Mouse (Mus musculus) CD4-positive, CD25-positive, alpha-beta regulatory T cell, adult 2 months (primary cell): ENCODE results near the gene Jak2.

Source experiments
- DNase-seq: peaks from one replicate; pipeline ENCODE4 v3.0.0-alpha.2; 2012; ENCODE audit warnings: low read depth, low spot score

The Jak2 gene

GRCm38 (mm10) chr19:29252831-29253545, 1.4 kb downstream of the Jak2 start:
- peak; percentile 59 for DNase-seq

GRCm38 (mm10) chr19:29253728-29254127, 2.1 kb downstream of the Jak2 start:
- DNase-seq = peak; percentile 92

GRCm38 (mm10) chr19:29254671-29255070, 3.0 kb downstream of the Jak2 start:
- DNase-seq = no peak

- DNase-seq = no peak
Measured at GRCm38 (mm10) chr19:29255327-29256027, 3.8 kb downstream of the Jak2 start.

- DNase-seq = peak; percentile 65
Measured at GRCm38 (mm10) chr19:29261638-29262037, 10.0 kb downstream of the Jak2 start.

GRCm38 (mm10) chr19:29263492-29263891, 11.9 kb downstream of the Jak2 start:
- DNase-seq = no peak

- DNase-seq = no peak
Measured at GRCm38 (mm10) chr19:29265538-29265937, 13.9 kb downstream of the Jak2 start.

GRCm38 (mm10) chr19:29267075-29267868, 15.6 kb downstream of the Jak2 start:
- DNase-seq = no peak

- DNase-seq = no peak
Measured at GRCm38 (mm10) chr19:29268788-29269321, 17.2 kb downstream of the Jak2 start.

- peak; percentile 54 for DNase-seq
Measured at GRCm38 (mm10) chr19:29270226-29270625, 18.6 kb downstream of the Jak2 start.

GRCm38 (mm10) chr19:29271147-29271578, 19.5 kb downstream of the Jak2 start:
- DNase-seq = peak; percentile 91

GRCm38 (mm10) chr19:29272011-29272809, 20.6 kb downstream of the Jak2 start:
- DNase-seq = peak; percentile 52

- no peak for DNase-seq
Measured at GRCm38 (mm10) chr19:29276414-29276813, 24.8 kb downstream of the Jak2 start.

- DNase-seq = no peak
Measured at GRCm38 (mm10) chr19:29278944-29279587, 27.4 kb downstream of the Jak2 start.

- no peak for DNase-seq
Measured at GRCm38 (mm10) chr19:29285451-29285869, 33.8 kb downstream of the Jak2 start.

- no peak for DNase-seq
Measured at GRCm38 (mm10) chr19:29287863-29288262, 36.2 kb downstream of the Jak2 start.

- no peak for DNase-seq
Measured at GRCm38 (mm10) chr19:29291532-29291931, 39.9 kb downstream of the Jak2 start.

- DNase-seq = no peak
Measured at GRCm38 (mm10) chr19:29292546-29292945, 40.9 kb downstream of the Jak2 start.

- no peak for DNase-seq
Measured at GRCm38 (mm10) chr19:29294756-29295155, 43.1 kb downstream of the Jak2 start.

- DNase-seq = no peak
Measured at GRCm38 (mm10) chr19:29296166-29296565, 44.5 kb downstream of the Jak2 start.

- DNase-seq = no peak
Measured at GRCm38 (mm10) chr19:29297366-29297765, 45.7 kb downstream of the Jak2 start.
